Mouse (Mus musculus) common myeloid progenitor, adult 5-6 weeks (primary cell): ENCODE results near the gene Elovl4. TPM values are rescaled to one million over a fixed set of nuclear protein-coding genes. Genes with fewer than 3 reads are reported as not detected.
A peak's percentile ranks its signal among the peaks of the same experiment; 100 is the strongest.

Experiments
- ATAC-seq: replicated peaks from 2 replicates; pipeline ENCODE4 v1.8.0; 2016; ENCODE audit warnings: low read depth, mild to moderate bottlenecking, moderate TSS enrichment, inconsistent platforms; ENCODE audit not compliant: poor library complexity, severe bottlenecking
- total RNA-seq: library from RNA; stranded (forward); fragments of 200-1000, 187-1606 nt; gene quantifications from 2 replicates; pipeline ENCODE4 v1.2.3, GENCODE M21; 2017

The Elovl4 gene
- not detected in 2 replicates for total RNA-seq

- peak; percentile 79 for ATAC-seq
Observed at GRCm38 (mm10) chr9:83805977-83806815, at the start of gene Elovl4. TSS of gene Elovl4 (minus strand) at chr9:83806277.

GRCm38 (mm10) chr9:83852464-83852863 is 46.4 kb upstream of the Elovl4 start:
- no peak for ATAC-seq

- ATAC-seq: no peak
Observed at GRCm38 (mm10) chr9:83834748-83835313, 28.8 kb upstream of the Elovl4 start.

GRCm38 (mm10) chr9:83833811-83834747 is 28.0 kb upstream of the Elovl4 start, which contains the start of gene Ttk:
TSS of gene Ttk (plus strand) at chr9:83834689.
- ATAC-seq: peak; percentile 97

- ATAC-seq: no peak
Observed at GRCm38 (mm10) chr9:83831152-83831551, 25.1 kb upstream of the Elovl4 start.

GRCm38 (mm10) chr9:83829896-83830295 is 23.8 kb upstream of the Elovl4 start:
- 0 out of 2 replicates have a peak, but pooled peaks have one; percentile 13 for ATAC-seq

GRCm38 (mm10) chr9:83822925-83823324 is 16.8 kb upstream of the Elovl4 start:
- ATAC-seq: no peak

- no peak for ATAC-seq
Observed at GRCm38 (mm10) chr9:83820976-83821375, 14.9 kb upstream of the Elovl4 start.

GRCm38 (mm10) chr9:83819188-83819587 is 13.1 kb upstream of the Elovl4 start:
- ATAC-seq: no peak

GRCm38 (mm10) chr9:83807562-83807961 is 1.5 kb upstream of the Elovl4 start:
- ATAC-seq: peak; percentile 47; the same call in 1 of the 2 replicates

GRCm38 (mm10) chr9:83805164-83805976 is 707 bp downstream of the Elovl4 start:
- ATAC-seq: peak; percentile 33; the same call in 1 of the 2 replicates

GRCm38 (mm10) chr9:83804341-83804740 is 1.7 kb downstream of the Elovl4 start:
- no peak; the same call in 1 of the 2 replicates for ATAC-seq

- ATAC-seq: no peak
Observed at GRCm38 (mm10) chr9:83797898-83798297, 8.2 kb downstream of the Elovl4 start.

GRCm38 (mm10) chr9:83796875-83797274 is 9.2 kb downstream of the Elovl4 start:
- no peak for ATAC-seq

GRCm38 (mm10) chr9:83789326-83789725 is 16.8 kb downstream of the Elovl4 start:
- ATAC-seq: no peak

- no peak for ATAC-seq
Observed at GRCm38 (mm10) chr9:83785501-83785900, 20.6 kb downstream of the Elovl4 start.

- no peak for ATAC-seq
Observed at GRCm38 (mm10) chr9:83778317-83778960, 27.6 kb downstream of the Elovl4 start.

- no peak for ATAC-seq
Observed at GRCm38 (mm10) chr9:83761318-83761717, 44.8 kb downstream of the Elovl4 start.

- ATAC-seq: no peak
Observed at GRCm38 (mm10) chr9:83731877-83732276, 74.2 kb downstream of the Elovl4 start.
